Mouse (Mus musculus): ENCODE measurements around the gene Ifna15. TPM values are rescaled to one million over a fixed set of nuclear protein-coding genes. Genes with fewer than 3 reads are reported as not detected.
"Not testable (repeated sequence)": the region's sequence is repeated elsewhere in the genome, so short reads cannot be mapped to it uniquely, and the experiment has no call there.

Gene Ifna15
- not detected for total RNA-seq (2021)
- long read RNA-seq, experiment 1 = 0 reads
- long read RNA-seq, experiment 2 = 0 reads

- DNase-seq = not testable (repeated sequence)
Measured at GRCm38 (mm10) chr4:88558145-88558544, at the start of gene Ifna15. Ifna15 (minus strand) TSS chr4:88558245.

GRCm38 (mm10) chr4:88603276-88603675 is 45.2 kb upstream of the Ifna15 start, which contains the start of gene Ifna12:
Ifna12 (minus strand) TSS chr4:88603376.
- no peak for DNase-seq

- no peak for DNase-seq
Measured at GRCm38 (mm10) chr4:88592285-88592684, 34.2 kb upstream of the Ifna15 start, which contains the start of gene Ifna9. Ifna9 (minus strand) TSS chr4:88592385.

- DNase-seq = no peak
Measured at GRCm38 (mm10) chr4:88571698-88572097, 13.7 kb upstream of the Ifna15 start, which contains the start of gene Ifna14. Ifna14 (minus strand) TSS chr4:88571798.

- no peak for DNase-seq
Measured at GRCm38 (mm10) chr4:88561791-88562190, 3.7 kb upstream of the Ifna15 start.

GRCm38 (mm10) chr4:88550161-88550945 is 7.7 kb downstream of the Ifna15 start:
- peak; percentile 82 to 90 for DNase-seq

- peak in 1 of 2 experiments; percentile 15 for DNase-seq
Measured at GRCm38 (mm10) chr4:88547986-88548385, 10.1 kb downstream of the Ifna15 start.

- peak in 1 of 2 experiments; percentile 16 for DNase-seq
Measured at GRCm38 (mm10) chr4:88543649-88544234, 14.3 kb downstream of the Ifna15 start.

- DNase-seq = peak; percentile 10 to 31
Measured at GRCm38 (mm10) chr4:88537328-88537727, 20.7 kb downstream of the Ifna15 start.

GRCm38 (mm10) chr4:88536640-88537039 is 21.4 kb downstream of the Ifna15 start:
- DNase-seq = peak; percentile 81

GRCm38 (mm10) chr4:88535742-88536141 is 22.3 kb downstream of the Ifna15 start:
- no peak for DNase-seq

GRCm38 (mm10) chr4:88534903-88535302 is 23.1 kb downstream of the Ifna15 start:
- no peak for DNase-seq

- no peak for DNase-seq
Measured at GRCm38 (mm10) chr4:88533499-88533898, 24.5 kb downstream of the Ifna15 start.

- no peak for DNase-seq
Measured at GRCm38 (mm10) chr4:88530892-88531291, 27.2 kb downstream of the Ifna15 start.

GRCm38 (mm10) chr4:88530271-88530670 is 27.8 kb downstream of the Ifna15 start:
- peak; percentile 31 to 32 for DNase-seq

- no peak for DNase-seq
Measured at GRCm38 (mm10) chr4:88526379-88527049, 31.5 kb downstream of the Ifna15 start.

- no peak for DNase-seq
Measured at GRCm38 (mm10) chr4:88525393-88525792, 32.7 kb downstream of the Ifna15 start.

GRCm38 (mm10) chr4:88523241-88523640 is 34.8 kb downstream of the Ifna15 start:
- peak; percentile 13 to 56 for DNase-seq

GRCm38 (mm10) chr4:88522674-88523073 is 35.4 kb downstream of the Ifna15 start, which contains the start of gene Ifnb1:
Ifnb1 (minus strand) TSS chr4:88522774.
- DNase-seq = no peak

- DNase-seq = no peak
Measured at GRCm38 (mm10) chr4:88517957-88518356, 40.1 kb downstream of the Ifna15 start.

GRCm38 (mm10) chr4:88515711-88516211 is 42.3 kb downstream of the Ifna15 start:
- peak; percentile 63 to 66 for DNase-seq

- DNase-seq = no peak
Measured at GRCm38 (mm10) chr4:88515250-88515649, 42.8 kb downstream of the Ifna15 start.

Measured in adrenal gland, postnatal 36 days (tissue).